8 mouse cellular contexts compared by ENCODE assay signal in the genomic region with DNA sequence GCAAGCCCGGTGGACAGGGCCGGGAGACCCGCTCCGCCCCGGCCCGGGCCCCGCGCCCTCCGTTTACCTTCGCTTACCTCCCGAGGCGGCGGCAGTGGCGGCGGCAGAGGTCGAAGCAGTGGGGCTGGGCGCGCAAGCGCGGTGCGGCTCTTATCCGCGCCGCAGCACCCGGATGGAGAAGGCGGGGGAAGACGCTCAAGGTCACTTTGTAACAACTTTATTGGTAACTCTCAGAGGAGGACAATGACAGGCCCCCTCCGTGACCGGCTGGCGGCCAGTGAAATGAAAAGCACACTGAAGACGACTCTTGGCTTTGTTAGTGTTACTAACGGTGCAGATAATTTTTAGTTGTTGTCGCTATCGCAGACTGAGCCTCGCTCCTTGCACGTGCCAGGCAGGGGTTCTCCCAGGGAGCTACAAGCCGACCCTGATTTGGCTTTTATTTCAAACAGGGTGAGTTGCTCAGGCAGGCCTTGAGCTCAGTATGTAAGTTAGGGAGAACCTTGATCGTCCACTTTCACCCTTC. TPM values are rescaled to one million over a fixed set of nuclear protein-coding genes. Genes with fewer than 3 reads are reported as not detected.
DNase-seq lines count a peak whose midpoint lies in the region; ATAC-seq and TF ChIP-seq lines count a peak whose summit lies in the region.

A gene (minus strand): TSS at position 152 of the 526 bp plus-strand sequence.

- no peaks in the 10 kb centered on the region for H3K9me3 ChIP-seq in G1E (replicated peaks)
- H3K9me3 ChIP-seq in forebrain, postnatal 0 days (ENCODE audit: low read length): no peaks in the 10 kb centered on the region
- no peaks in the 10 kb centered on the region for H3K9me3 ChIP-seq in lung, embryonic 15.5 days

- H3K4me3 ChIP-seq in G1E (ENCODE audit: low read depth, low read length): peak within 1 kb of the TSS; percentile 96
- H3K4me3 ChIP-seq in forebrain, postnatal 0 days (ENCODE audit: low read depth, low read length): peak within 1 kb of the TSS; percentile 100
- peak within 1 kb of the TSS; percentile 100 for H3K4me3 ChIP-seq in lung, embryonic 15.5 days

- DNase-seq in G1E (ENCODE audit: low spot score): peak; percentile 80
- DNase-seq in cerebellum, adult 18-20 months: peak; percentile 92 to 95
- DNase-seq in forebrain, postnatal 0 days: peak; percentile 94
- peak; percentile 92 for DNase-seq in heart, postnatal 4 days
- peak; percentile 87 to 91 for DNase-seq in layer of hippocampus, adult 8-10 months (ENCODE audit: low spot score in 2 of 2)
- DNase-seq in ovary, adult 18-20 months (ENCODE audit: low spot score): peak; percentile 87
- DNase-seq in thymus, postnatal 0 days (ENCODE audit: low spot score): peak; percentile 94

- no peak for TF ChIP-seq CTCF in G1E (IDR thresholded peaks at IDR 0.05; ENCODE audit: low read depth, low read length)
- TF ChIP-seq CTCF in forebrain, postnatal 0 days (IDR thresholded peaks at IDR 0.05; ENCODE audit: low read depth): no peak

- peak; percentile 83 for ATAC-seq in G1E (ENCODE audit: extremely low read depth, insufficient number of reproducible peaks, low FRiP score, poor library complexity, severe bottlenecking)
- peak; percentile 98 for ATAC-seq in forebrain, postnatal 0 days
- ATAC-seq in lung, embryonic 15.5 days (ENCODE audit: borderline replicate concordance, extremely low read depth, low FRiP score, low TSS enrichment): peak; percentile 91

- H3K4me2 ChIP-seq in forebrain, postnatal 0 days (ENCODE audit: low read depth): peak within 1 kb of the TSS; percentile 64
- peak within 1 kb of the TSS; percentile 67 for H3K4me2 ChIP-seq in lung, embryonic 15.5 days

- H3K9ac ChIP-seq in forebrain, postnatal 0 days: peak within 1 kb of the TSS; percentile 100
- peak within 1 kb of the TSS; percentile 100 for H3K9ac ChIP-seq in lung, embryonic 15.5 days

- peaks cover 26% of the 10 kb centered on the region for H3K4me1 ChIP-seq in G1E (ENCODE audit: insufficient read depth, low read depth, low read length)
- H3K4me1 ChIP-seq in forebrain, postnatal 0 days (ENCODE audit: insufficient read depth): no peaks in the 10 kb centered on the region
- peaks cover 11% of the 10 kb centered on the region; the same call in 1 of the 2 replicates for H3K4me1 ChIP-seq in lung, embryonic 15.5 days

- peak within 1 kb of the TSS; percentile 88 for H3K27ac ChIP-seq in forebrain, postnatal 0 days (ENCODE audit: low read depth, low read length)
- H3K27ac ChIP-seq in lung, embryonic 15.5 days: peak within 1 kb of the TSS; percentile 92

- under 1% methylated on average over 38 of the region's 38 CpGs for WGBS in forebrain, postnatal 0 days
- under 1% methylated on average over 38 of the region's 38 CpGs for WGBS in lung, embryonic 15.5 days

- H3K36me3 ChIP-seq in G1E (replicated peaks): peaks cover 36% of the 10 kb centered on the region
- peaks cover 30% of the 10 kb centered on the region for H3K36me3 ChIP-seq in forebrain, postnatal 0 days (ENCODE audit: insufficient read depth)
- H3K36me3 ChIP-seq in lung, embryonic 15.5 days: peaks cover 33% of the 10 kb centered on the region

- H3K27me3 ChIP-seq in G1E (ENCODE audit: insufficient read depth, low read length): peaks cover 3% of the 10 kb centered on the region; the same call in 1 of the 2 replicates
- no peaks in the 10 kb centered on the region for H3K27me3 ChIP-seq in forebrain, postnatal 0 days (ENCODE audit: insufficient read depth, low read length)
- H3K27me3 ChIP-seq in lung, embryonic 15.5 days: no peaks in the 10 kb centered on the region

RNA-seq across cellular contexts. Expression of the gene that starts here (rescaled TPM):
- 103 and 112 TPM in 2 replicates for total RNA-seq in G1E (2014; fragmentation: Nextera tagmentation)
- total RNA-seq in G1E (2017): 195 and 233 TPM in 2 replicates
- polyA plus RNA-seq in G1E (2012): 992 and 1,141 TPM in 2 replicates
- 301 and 309 TPM in 2 replicates for total RNA-seq in forebrain, postnatal 0 days (2014; rRNA removed)
- 1,154 and 1,215 TPM in 2 replicates for polyA plus RNA-seq in forebrain, postnatal 0 days (2015; fragmentation: Nextera tagmentation; extraction: Ambion mirVana)
- 1,000 to 10,000 TPM; 3,070 to 3,248 TPM for total RNA-seq in heart, postnatal 4 days (2021)
- 100 to 1,000 TPM; 483 to 509 (median 502) TPM for total RNA-seq in layer of hippocampus, adult 8-10 months (2022)
- 1,069 and 1,119 TPM in 2 replicates for polyA plus RNA-seq in lung, embryonic 15.5 days (2015; fragmentation: Nextera tagmentation; extraction: Ambion mirVana)
- polyA plus RNA-seq in thymus, postnatal 0 days (2015; fragmentation: Nextera tagmentation; extraction: Ambion mirVana): 1,407 and 1,410 TPM in 2 replicates

Comparison
In these comparisons a context has a peak if more than half of its experiments do, and no peak if none do; other contexts are left out.
1. Peak in every context shown above with its lines: DNase-seq, ATAC-seq, H3K4me3 ChIP-seq and H3K27ac ChIP-seq.